Mouse (Mus musculus) Patski (cell line): ENCODE results near the gene Olfml3. TPM values are rescaled to one million over a fixed set of nuclear protein-coding genes. Genes with fewer than 3 reads are reported as not detected.
A peak's percentile ranks its signal among the peaks of the same experiment; 100 is the strongest.

ENCODE experiments used
- ATAC-seq: fragments of 100-300 bp; one replicate; pipeline ENCODE4 v1.8.0; 2021
- CTCF ChIA-PET: fragments of 350-600 bp; sonication (Branson Sonifier 250); formaldehyde crosslinking; loops from one replicate; lab custom pipeline; 2022; ENCODE audit warnings: inconsistent platforms; lab: Charles Lee
- POLR2A ChIA-PET: fragments of 350-600 bp; sonication (Branson Sonifier 250); formaldehyde crosslinking; loops from one replicate; lab custom pipeline; 2022; ENCODE audit warnings: antibody characterized with exemption, inconsistent platforms; lab: Charles Lee
- DNase-seq: peaks from one replicate; pipeline ENCODE4 v3.0.0-alpha.2; 2011; ENCODE audit warnings: low read depth, low spot score
- H3K27me3 ChIP-seq: fragments of 371-371 bp; one replicate; pipeline ENCODE4 v1.5.1; 2021
- CTCF ChIP-seq: fragments of 100-300 bp; IDR thresholded peaks from one replicate; pipeline ENCODE4 v1.5.1; 2021
- in situ Hi-C: fragments of 300-500 bp; cut with MboI; formaldehyde crosslinking; loops from 3 replicates; pipeline ENCODE4 v1.11.1; 2018; ENCODE audit warnings: low pct_unique_long_range_greater_than_20kb, mixed read lengths
- polyA plus RNA-seq: library from polyadenylated mRNA; unstranded; gene quantifications from one replicate; pipeline ENCODE4 v1.2.3, GENCODE M21; 2021

Gene Olfml3
- polyA plus RNA-seq, 1 experiment from 2014 or later = 3.5 TPM

GRCm38 (mm10) chr3:103772846-103773245 is 35.0 kb upstream of the Olfml3 start:
- no peak for TF ChIP-seq CTCF

GRCm38 (mm10) chr3:103771531-103772130 is 33.8 kb upstream of the Olfml3 start:
- in situ Hi-C loops = no loop called here
- no peak for TF ChIP-seq CTCF
- POLR2A ChIA-PET = interaction anchor here (0.5 to 1.2 kb wide), 6 partner anchors 9 to 833 kb away, joined by 3 to 4 read pairs (median 4); no protein-coding TSS in a partner anchor
- DNase-seq = peak; percentile 75
- no peaks in the 10 kb centered on the region for H3K27me3 ChIP-seq
- peak; percentile 74 for ATAC-seq
- CTCF ChIA-PET = interaction anchor here (0.9 to 2.4 kb wide), 11 partner anchors 11 to 322 kb away, joined by 3 to 12 read pairs (median 4); partner anchors contain the start of gene Olfml3

More at GRCm38 (mm10) chr3:103772846-103773245, 35.0 kb upstream of the Olfml3 start:
- ChIA-PET CTCF (interaction anchor here (0.8 to 2.4 kb wide), 12 partner anchors 10 to 323 kb away, joined by 3 to 12 read pairs (median 4); no protein-coding TSS in a partner anchor), POLR2A (interaction anchor here (0.8 to 1.0 kb wide), 3 partner anchors 10 to 16 kb away, joined by 3 to 4 read pairs (median 3); no protein-coding TSS in a partner anchor)
- in situ Hi-C loops = no loop called here
- ATAC-seq = no peak
- no peak for DNase-seq
- H3K27me3 ChIP-seq = no peaks in the 10 kb centered on the region

DNA sequence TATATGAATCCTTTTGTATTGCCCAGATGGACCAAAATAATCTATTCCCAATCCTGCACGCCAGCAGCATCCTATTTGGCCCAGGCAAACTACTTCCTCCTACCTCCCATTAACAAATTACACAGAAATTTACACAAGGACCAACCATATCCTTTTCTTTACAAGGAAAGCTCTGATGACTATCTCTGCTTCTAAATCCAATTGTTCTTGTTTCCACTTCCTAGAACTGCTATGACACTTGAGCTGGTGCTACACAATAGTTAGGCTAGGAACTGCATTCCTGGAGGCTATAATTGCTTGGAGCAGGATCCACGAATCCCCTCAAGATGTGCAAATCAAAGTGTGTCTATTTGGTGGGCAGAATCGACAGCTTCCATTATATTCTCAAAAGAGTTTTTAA is 29.0 kb upstream of the Olfml3 start:
- no peak for DNase-seq
- ChIA-PET CTCF (interaction anchor here (1.1 to 3.7 kb wide), 6 partner anchors 8 to 384 kb away, joined by 3 to 16 read pairs (median 4); no protein-coding TSS in a partner anchor), POLR2A (no interaction called here)
- ATAC-seq = no peak
- in situ Hi-C loops = no loop called here
- no peak for TF ChIP-seq CTCF
- H3K27me3 ChIP-seq = no peaks in the 10 kb centered on the region

DNA sequence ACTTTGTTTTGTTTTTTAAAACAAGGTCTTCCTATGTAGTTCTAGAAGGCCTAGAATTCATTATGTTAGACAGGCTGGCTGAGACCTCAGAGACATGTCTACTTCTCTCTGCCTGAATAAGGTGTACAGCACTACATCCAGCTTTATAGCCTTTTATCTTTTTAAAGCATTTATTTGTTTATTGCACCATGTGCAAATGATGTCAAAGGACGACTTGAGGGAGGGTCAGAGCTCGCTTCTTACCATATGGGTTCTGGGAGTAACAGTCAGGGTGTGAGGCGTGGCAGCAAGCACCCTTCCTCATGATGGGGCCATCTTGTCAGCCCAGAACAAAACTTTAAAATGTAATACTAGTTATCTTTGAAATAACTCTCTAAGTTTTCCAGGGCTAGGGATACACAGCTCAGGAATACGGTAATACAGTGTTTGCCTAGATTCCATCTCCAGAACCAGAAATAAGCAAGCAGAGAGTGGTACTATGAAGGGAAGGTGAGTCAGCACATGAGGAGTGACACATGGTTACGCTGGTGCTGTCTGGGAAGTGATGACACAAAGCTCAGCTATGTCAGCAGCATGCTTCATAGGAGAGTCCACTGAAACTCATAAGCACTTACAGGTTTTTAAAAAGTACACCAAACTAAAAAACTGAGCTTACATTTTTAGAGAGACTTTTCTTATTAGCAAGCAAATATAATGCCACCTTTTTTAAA is 21.6 kb upstream of the Olfml3 start:
- POLR2A ChIA-PET = interaction anchor here (0.9 kb wide), 1 partner anchor 12 kb away, joined by 4 read pairs; no protein-coding TSS in a partner anchor
- ATAC-seq = peak; percentile 85
- in situ Hi-C loops = no loop called here
- peak; percentile 67 for DNase-seq
- no peak for TF ChIP-seq CTCF
- CTCF ChIA-PET = interaction anchor here (0.7 to 3.4 kb wide), 8 partner anchors 9 to 339 kb away, joined by 3 to 16 read pairs (median 3); no protein-coding TSS in a partner anchor
- H3K27me3 ChIP-seq = no peaks in the 10 kb centered on the region

- ATAC-seq (no peak), DNase-seq (no peak)
- no peak for TF ChIP-seq CTCF
- POLR2A ChIA-PET = no interaction called here
- CTCF ChIA-PET = interaction anchor here (1.2 to 3.4 kb wide), 4 partner anchors 10 to 338 kb away, joined by 3 to 16 read pairs (median 3); no protein-coding TSS in a partner anchor
- in situ Hi-C loops = no loop called here
- no peaks in the 10 kb centered on the region for H3K27me3 ChIP-seq
These were observed 20.7 kb upstream of the Olfml3 start for GRCm38 (mm10) chr3:103758456-103758855.

DNA sequence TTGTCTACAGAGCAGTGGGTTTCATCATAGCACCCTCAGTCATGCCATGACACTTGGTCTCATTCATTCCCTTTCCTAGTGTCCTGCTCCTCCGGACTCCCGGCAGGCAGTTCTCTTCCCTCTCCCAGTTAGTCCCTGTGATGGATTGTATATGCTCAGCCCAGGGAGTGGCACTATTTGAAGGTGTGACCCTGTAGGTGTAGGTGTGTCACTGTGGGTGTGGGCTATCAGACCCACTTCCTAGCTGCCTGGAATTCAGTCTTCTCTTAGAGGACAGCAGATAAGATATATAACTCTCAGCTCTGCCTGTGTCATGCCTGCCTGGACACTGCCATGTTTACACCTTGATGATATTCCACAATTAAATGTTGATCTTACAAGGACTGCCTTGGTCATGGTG is 19.1 kb upstream of the Olfml3 start:
- in situ Hi-C loops = no loop called here
- no peak for ATAC-seq
- DNase-seq = no peak
- ChIA-PET CTCF (interaction anchor here (1.8 kb wide), 1 partner anchor 12 kb away, joined by 4 read pairs; no protein-coding TSS in a partner anchor), POLR2A (no interaction called here)
- no peak for TF ChIP-seq CTCF
- no peaks in the 10 kb centered on the region for H3K27me3 ChIP-seq

GRCm38 (mm10) chr3:103755351-103755750 is 17.6 kb upstream of the Olfml3 start:
- in situ Hi-C loops = no loop called here
- CTCF ChIA-PET = interaction anchor here (1.0 to 1.8 kb wide), 4 partner anchors 11 to 361 kb away, joined by 3 to 4 read pairs (median 4); partner anchors contain the start of gene Olfml3
- POLR2A ChIA-PET = no interaction called here
- no peak for TF ChIP-seq CTCF
- ATAC-seq (no peak), DNase-seq (no peak)
- no peaks in the 10 kb centered on the region for H3K27me3 ChIP-seq

DNA sequence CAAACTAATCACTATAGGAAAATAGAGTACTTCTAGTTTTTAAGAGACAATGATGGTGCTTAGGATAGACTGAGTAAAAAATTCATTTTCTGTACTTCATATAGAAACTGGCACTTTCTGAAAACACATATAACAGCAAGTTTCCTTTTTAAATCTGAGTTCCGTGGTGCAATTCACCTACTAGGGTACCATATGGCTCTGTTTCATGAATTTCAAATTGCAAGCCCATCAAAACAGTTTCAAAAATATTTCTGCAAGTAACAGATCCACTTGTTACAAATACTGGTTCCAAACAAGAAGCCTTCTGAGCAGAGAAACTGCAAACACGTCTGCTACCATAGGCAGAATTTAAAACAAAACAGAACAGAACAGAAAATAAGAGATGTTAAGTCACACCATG is 13.8 kb upstream of the Olfml3 start:
- DNase-seq = no peak
- no peak for TF ChIP-seq CTCF
- no peaks in the 10 kb centered on the region for H3K27me3 ChIP-seq
- in situ Hi-C loops = no loop called here
- CTCF ChIA-PET = interaction anchor here (1.1 kb wide), 1 partner anchor 12 kb away, joined by 3 read pairs; no protein-coding TSS in a partner anchor
- POLR2A ChIA-PET = no interaction called here
- no peak for ATAC-seq

GRCm38 (mm10) chr3:103746711-103747110 is 8.9 kb upstream of the Olfml3 start:
- no peaks in the 10 kb centered on the region for H3K27me3 ChIP-seq
- ChIA-PET CTCF (interaction anchor here (1.1 to 1.3 kb wide), 3 partner anchors 8 to 15 kb away, joined by 3 to 4 read pairs (median 3); no protein-coding TSS in a partner anchor), POLR2A (interaction anchor here (0.5 kb wide), 1 partner anchor 514 kb away, joined by 3 read pairs; no protein-coding TSS in a partner anchor)
- no peak for TF ChIP-seq CTCF
- ATAC-seq (no peak), DNase-seq (no peak)
- in situ Hi-C loops = no loop called here
